27 mouse cellular contexts compared by ENCODE assay signal in genomic region chr2:29277703-29278121, GRCm38 (mm10). TPM values are rescaled to one million over a fixed set of nuclear protein-coding genes. Genes with fewer than 3 reads are reported as not detected.
DNase-seq lines count a peak whose midpoint lies in the region; ATAC-seq and TF ChIP-seq lines count a peak whose summit lies in the region.
"Had no signal": no experiment of that assay in that cellular context is flagged by ENCODE, and none has a peak within 500 bp of the region (broad histone marks: within the 10 kb centered on the region; RNA-seq: fewer than 3 reads in every experiment).

No protein-coding gene starts in this region.

- no peaks in the 10 kb centered on the region for H3K27me3 ChIP-seq in heart, embryonic 16.5 days (ENCODE audit: control insufficient read depth, insufficient read depth, low read length)
- peaks cover 2% of the 10 kb centered on the region; the same call in 1 of the 2 replicates for H3K27me3 ChIP-seq in heart, embryonic 11.5 days (ENCODE audit: control insufficient read depth, insufficient read depth, low read length)
- no peaks in the 10 kb centered on the region for H3K27me3 ChIP-seq in midbrain, postnatal 0 days (ENCODE audit: insufficient read depth, low read length)
- H3K27me3 ChIP-seq in midbrain, embryonic 16.5 days (ENCODE audit: control insufficient read depth, insufficient read depth, low read depth, low read length), result no peaks in the 10 kb centered on the region
- H3K27me3 ChIP-seq in kidney, embryonic 16.5 days (ENCODE audit: insufficient read depth, low read length), result no peaks in the 10 kb centered on the region
- H3K27me3 ChIP-seq: embryonic facial prominence, embryonic 15.5 days had no signal

- no peak for TF ChIP-seq CTCF in midbrain, postnatal 0 days (IDR thresholded peaks at IDR 0.05)
- no peak for TF ChIP-seq CTCF in brain, embryonic 14.5 days (IDR thresholded peaks at IDR 0.05; ENCODE audit: borderline replicate concordance, extremely low read depth, insufficient read depth, insufficient read length)
- no peak for TF ChIP-seq CTCF in lung, adult 2 months (IDR thresholded peaks at IDR 0.05; ENCODE audit: insufficient read depth, low read length)

- no peak for TF ChIP-seq POLR2A in brain, embryonic 14.5 days (IDR thresholded peaks at IDR 0.05; ENCODE audit: borderline replicate concordance, extremely low read depth, insufficient read depth, insufficient read length, poor library complexity, severe bottlenecking)
- TF ChIP-seq POLR2A in lung, adult 2 months (IDR thresholded peaks at IDR 0.05; ENCODE audit: borderline replicate concordance, extremely low read depth, low read depth, low read length), result no peak

- no peak overlapping the region for H3K4me2 ChIP-seq in heart, embryonic 16.5 days (ENCODE audit: low read depth, low read length)
- H3K4me2 ChIP-seq in heart, embryonic 11.5 days, result no peak overlapping the region
- H3K4me2 ChIP-seq in midbrain, postnatal 0 days (ENCODE audit: low read depth, low read length, poor library complexity, severe bottlenecking), result no peak overlapping the region
- H3K4me2 ChIP-seq in midbrain, embryonic 16.5 days (ENCODE audit: low read length), result no peak overlapping the region
- no peak overlapping the region for H3K4me2 ChIP-seq in kidney, embryonic 16.5 days (replicated peaks; ENCODE audit: low read depth, low read length)
- H3K4me2 ChIP-seq: embryonic facial prominence, embryonic 15.5 days; hindbrain, embryonic 13.5 days; limb, embryonic 12.5 days had no signal

- H3K27ac ChIP-seq in heart, embryonic 16.5 days (ENCODE audit: low read length), result no peak overlapping the region
- H3K27ac ChIP-seq in heart, embryonic 11.5 days (ENCODE audit: low read depth, low read length), result no peak overlapping the region
- no peak overlapping the region for H3K27ac ChIP-seq in midbrain, postnatal 0 days (ENCODE audit: low read depth, low read length)
- H3K27ac ChIP-seq in midbrain, embryonic 16.5 days (ENCODE audit: low read length), result no peak overlapping the region
- no peak overlapping the region for H3K27ac ChIP-seq in kidney, embryonic 16.5 days (ENCODE audit: low read length)
- H3K27ac ChIP-seq: embryonic facial prominence, embryonic 10.5 days; embryonic facial prominence, embryonic 15.5 days; hindbrain, embryonic 13.5 days; left cerebral cortex, adult 2 months; limb, embryonic 12.5 days; stomach, postnatal 0 days had no signal

- H3K4me3 ChIP-seq in heart, embryonic 16.5 days (ENCODE audit: low read length), result no peak overlapping the region
- H3K4me3 ChIP-seq in heart, embryonic 11.5 days (ENCODE audit: low read depth, low read length), result no peak overlapping the region
- no peak overlapping the region for H3K4me3 ChIP-seq in midbrain, postnatal 0 days (ENCODE audit: low read depth, low read length)
- no peak overlapping the region for H3K4me3 ChIP-seq in midbrain, embryonic 16.5 days (ENCODE audit: low read depth, low read length)
- H3K4me3 ChIP-seq in kidney, embryonic 16.5 days (ENCODE audit: low read length), result no peak overlapping the region
- no peak overlapping the region for H3K4me3 ChIP-seq in lung, adult 2 months (replicated peaks; ENCODE audit: extremely low read depth, low read depth, low read length)
- H3K4me3 ChIP-seq: embryonic facial prominence, embryonic 10.5 days; embryonic facial prominence, embryonic 15.5 days; hindbrain, embryonic 13.5 days; left cerebral cortex, adult 2 months; limb, embryonic 12.5 days had no signal

- no peaks in the 10 kb centered on the region for H3K4me1 ChIP-seq in heart, embryonic 16.5 days (ENCODE audit: control insufficient read depth, insufficient read depth, low read length)
- peaks cover 10% of the 10 kb centered on the region; the same call in 1 of the 2 replicates for H3K4me1 ChIP-seq in heart, embryonic 11.5 days (ENCODE audit: control insufficient read depth, insufficient read depth, low read length)
- no peaks in the 10 kb centered on the region for H3K4me1 ChIP-seq in midbrain, postnatal 0 days (ENCODE audit: insufficient read depth, low read length)
- H3K4me1 ChIP-seq in midbrain, embryonic 16.5 days (ENCODE audit: control insufficient read depth, insufficient read depth, low read length), result no peaks in the 10 kb centered on the region
- no peaks in the 10 kb centered on the region for H3K4me1 ChIP-seq in kidney, embryonic 16.5 days (ENCODE audit: insufficient read depth, low read length)
- no peaks in the 10 kb centered on the region for H3K4me1 ChIP-seq in lung, adult 2 months (ENCODE audit: control insufficient read depth, insufficient read depth, low read length)
- H3K4me1 ChIP-seq: embryonic facial prominence, embryonic 10.5 days; embryonic facial prominence, embryonic 15.5 days; limb, embryonic 12.5 days had no signal

- 20% methylated on average over 5 of the region's 5 CpGs for WGBS in heart, embryonic 16.5 days
- 14% methylated on average over 5 of the region's 5 CpGs for WGBS in heart, embryonic 11.5 days (ENCODE audit: insufficient replicate concordance)
- whole genome bisulfite sequencing in midbrain, postnatal 0 days, result 57% methylated on average over 5 of the region's 5 CpGs
- WGBS in midbrain, embryonic 16.5 days, result 68% methylated on average over 5 of the region's 5 CpGs
- WGBS in kidney, embryonic 16.5 days, result 72% methylated on average over 5 of the region's 5 CpGs
- WGBS in lung, adult 2 months, result 58% methylated on average over 5 of the region's 5 CpGs

- no peaks in the 10 kb centered on the region for H3K36me3 ChIP-seq in heart, embryonic 16.5 days (ENCODE audit: control insufficient read depth, insufficient read depth)
- no peaks in the 10 kb centered on the region for H3K36me3 ChIP-seq in heart, embryonic 11.5 days (ENCODE audit: control insufficient read depth, insufficient read depth, low read length)
- no peaks in the 10 kb centered on the region for H3K36me3 ChIP-seq in midbrain, postnatal 0 days (ENCODE audit: insufficient read depth, low read length)
- no peaks in the 10 kb centered on the region for H3K36me3 ChIP-seq in midbrain, embryonic 16.5 days (ENCODE audit: control insufficient read depth, insufficient read depth, low read length)
- no peaks in the 10 kb centered on the region for H3K36me3 ChIP-seq in kidney, embryonic 16.5 days (ENCODE audit: insufficient read depth, low read length)
- H3K36me3 ChIP-seq: embryonic facial prominence, embryonic 10.5 days; embryonic facial prominence, embryonic 15.5 days; hindbrain, embryonic 13.5 days; limb, embryonic 12.5 days had no signal

- peak; percentile 37; the same call in 1 of the 2 replicates for ATAC-seq in heart, embryonic 16.5 days (replicated peaks; ENCODE audit: extremely low read depth, insufficient read depth, low FRiP score)
- no peak for ATAC-seq in heart, embryonic 11.5 days (replicated peaks; ENCODE audit: insufficient number of reproducible peaks, low FRiP score, low TSS enrichment)
- no peak for ATAC-seq in midbrain, postnatal 0 days (ENCODE audit: low FRiP score)
- ATAC-seq in midbrain, embryonic 16.5 days, result no peak
- ATAC-seq in kidney, embryonic 16.5 days (ENCODE audit: low FRiP score, low TSS enrichment), result no peak
- ATAC-seq: intestine, postnatal 0 days had no signal

- no peak overlapping the region for H3K9ac ChIP-seq in heart, embryonic 16.5 days (ENCODE audit: low read length)
- no peak overlapping the region; the same call in 1 of the 2 replicates for H3K9ac ChIP-seq in heart, embryonic 11.5 days (ENCODE audit: low read depth, low read length)
- no peak overlapping the region for H3K9ac ChIP-seq in midbrain, postnatal 0 days (replicated peaks; ENCODE audit: low read length, poor library complexity, severe bottlenecking)
- H3K9ac ChIP-seq in midbrain, embryonic 16.5 days (ENCODE audit: low read depth, low read length), result no peak overlapping the region
- no peak overlapping the region for H3K9ac ChIP-seq in kidney, embryonic 16.5 days (replicated peaks; ENCODE audit: low read length)
- H3K9ac ChIP-seq: embryonic facial prominence, embryonic 15.5 days; hindbrain, embryonic 13.5 days; limb, embryonic 12.5 days had no signal

- peak; percentile 43 for DNase-seq in midbrain, postnatal 0 days (ENCODE audit: low spot score)
- peak; percentile 63 for DNase-seq in brain, embryonic 14.5 days (ENCODE audit: low read depth)
- DNase-seq in lung, adult 2 months, result no peak
- DNase-seq: adrenal gland, postnatal 14 days; B cell, adult 2 months; cerebellum, adult 18-20 months; cerebellum, postnatal 14 days; gastrocnemius, postnatal 10 days; heart, postnatal 36 days; kidney, adult 9 months; kidney, postnatal 14 days; lung, postnatal 4 days; midbrain, embryonic 14.5 days; right cerebral cortex, postnatal 4 days; thymus, adult 18-20 months; thymus, postnatal 25 days had no signal

- no peaks in the 10 kb centered on the region for H3K9me3 ChIP-seq in heart, embryonic 16.5 days (replicated peaks; ENCODE audit: control insufficient read depth, low read length)
- no peaks in the 10 kb centered on the region for H3K9me3 ChIP-seq in heart, embryonic 11.5 days (replicated peaks; ENCODE audit: control insufficient read depth, low read length)
- H3K9me3 ChIP-seq in midbrain, postnatal 0 days (ENCODE audit: low read length), result no peaks in the 10 kb centered on the region
- H3K9me3 ChIP-seq in midbrain, embryonic 16.5 days (replicated peaks; ENCODE audit: control insufficient read depth, low read length, poor library complexity, severe bottlenecking), result no peaks in the 10 kb centered on the region
- no peaks in the 10 kb centered on the region for H3K9me3 ChIP-seq in kidney, embryonic 16.5 days (ENCODE audit: low read length)
- H3K9me3 ChIP-seq: embryonic facial prominence, embryonic 10.5 days; embryonic facial prominence, embryonic 15.5 days; hindbrain, embryonic 13.5 days; limb, embryonic 12.5 days had no signal

RNA-seq across cellular contexts. Expression of gene Ntng2, which starts 24.9 kb away (rescaled TPM):
- polyA plus RNA-seq in heart, embryonic 16.5 days (2015; fragmentation: Nextera tagmentation; extraction: Ambion mirVana), result 0.14 and 0.24 TPM in 2 replicates
- polyA plus RNA-seq in heart, embryonic 11.5 days (2014; fragmentation: Nextera tagmentation; extraction: Ambion mirVana), result 0.23 TPM in 1 of 2 replicates, not detected in the other
- total RNA-seq in midbrain, postnatal 0 days (2014; rRNA removed), result 52.4 and 52.6 TPM in 2 replicates
- 7.9 and 8.7 TPM in 2 replicates for polyA plus RNA-seq in midbrain, postnatal 0 days (2015; fragmentation: Nextera tagmentation; extraction: Ambion mirVana)
- 10.6 and 11.0 TPM in 2 replicates for polyA plus RNA-seq in midbrain, embryonic 16.5 days (2015; fragmentation: Nextera tagmentation; extraction: Ambion mirVana)
- 76.2 and 76.6 TPM in 2 replicates for polyA plus RNA-seq in brain, embryonic 14.5 days (2012; rRNA removed)
- polyA plus RNA-seq in kidney, embryonic 16.5 days (2015; fragmentation: Nextera tagmentation; extraction: Ambion mirVana), result 5.1 TPM in 2 replicates
- polyA plus RNA-seq in lung, adult 2 months (2012; rRNA removed), result 44.7 and 51.7 TPM in 2 replicates
